Mouse (Mus musculus) forebrain, embryonic 13.5 days (tissue): ENCODE data around the gene Lyar. TPM values are rescaled to one million over a fixed set of nuclear protein-coding genes. Genes with fewer than 3 reads are reported as not detected.

Experiments
- polyA plus RNA-seq: library from polyadenylated mRNA; unstranded; fragments of >200 nt; fragmentation: Nextera tagmentation; extraction: Ambion mirVana; gene quantifications from 2 replicates; pipeline ENCODE4 v1.2.1, GENCODE M21; 2015

Gene Lyar
- polyA plus RNA-seq, 1 experiment from 2014 or later = 96.4 TPM

Other genes starting within 250 kb of the Lyar start
- gene Stx18, start 181.7 kb upstream of the Lyar start, polyA plus RNA-seq = 34.4 and 36.8 TPM in 2 replicates
- gene Nsg1, start 60.6 kb upstream of the Lyar start, polyA plus RNA-seq = 636 and 754 TPM in 2 replicates
- 21.2 and 22.7 TPM in 2 replicates for gene Zbtb49, start within 50 bp of the Lyar start, polyA plus RNA-seq
- 99.2 and 110 TPM in 2 replicates for gene Tmem128, start 39.7 kb downstream of the Lyar start, polyA plus RNA-seq
- not detected in 2 replicates for gene Otop1, start 55.5 kb downstream of the Lyar start, polyA plus RNA-seq
- 0.08 TPM in 1 of 2 replicates, not detected in the other for gene Drd5, start 98.9 kb downstream of the Lyar start, polyA plus RNA-seq